Mouse (Mus musculus): ENCODE measurements around the gene Lcn2. TPM values are rescaled to one million over a fixed set of nuclear protein-coding genes. Genes with fewer than 3 reads are reported as not detected.

The Lcn2 gene
- polyA plus RNA-seq, 1 experiment from 2014 or later: 1.8 TPM

DNA sequence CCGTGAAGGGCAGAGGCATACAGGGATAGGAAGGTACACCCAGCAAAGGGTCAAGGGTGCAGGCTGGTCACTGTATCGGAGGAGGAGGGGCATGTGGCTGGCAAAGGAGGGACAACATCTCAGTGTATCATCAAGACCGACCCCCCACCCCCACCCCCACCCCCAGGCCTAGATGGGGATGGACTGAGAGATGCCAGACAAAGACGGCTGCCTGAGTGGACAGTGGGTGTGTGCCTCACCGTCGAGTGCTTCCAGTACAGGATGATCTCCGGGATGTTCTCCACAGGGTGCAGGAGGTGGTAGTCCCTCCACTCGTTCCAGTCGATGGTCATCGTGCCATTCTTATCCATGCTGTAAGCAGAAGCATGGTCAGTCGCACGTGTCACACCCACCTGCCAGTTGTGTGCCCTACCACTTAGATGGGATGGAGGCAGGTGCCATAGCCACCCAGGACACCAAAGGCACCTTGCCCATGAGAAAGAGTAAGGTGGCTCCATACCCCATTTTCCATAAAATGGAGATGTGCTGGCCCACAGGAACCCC is 32.1 kb upstream of the Lcn2 start:
- Histone ChIP-seq H3K36me3 (ENCODE audit: control insufficient read depth, insufficient read depth, low read length) (peaks cover 60% of the 10 kb centered on the region), H3K4me1 (ENCODE audit: control insufficient read depth in 2 of 2, insufficient read depth in 2 of 2, low read length in 2 of 2) (peaks cover 13 to 33% of the 10 kb centered on the region in 2 experiments), H3K27ac (replicated peaks in 1 of 2; ENCODE audit: control insufficient read depth in 1 of 2, insufficient read depth in 1 of 2, low read depth in 2 of 2, low read length in 2 of 2) (no peak overlapping the region), H3K4me2 (ENCODE audit: low read length) (no peak overlapping the region), H3K9me3 (ENCODE audit: control insufficient read depth, low read length) (no peaks in the 10 kb centered on the region), H3K4me3 (ENCODE audit: control insufficient read depth in 1 of 2, insufficient read depth in 1 of 2, low read depth in 1 of 2, low read length in 2 of 2) (no peak overlapping the region), H3K27me3 (ENCODE audit: control insufficient read depth, insufficient read depth, low read length) (no peaks in the 10 kb centered on the region), H3K9ac (ENCODE audit: low read length) (no peak overlapping the region)
- ATAC-seq (ENCODE audit: insufficient number of reproducible peaks, insufficient read depth, low FRiP score, low read depth): no peak
- WGBS: 79% methylated on average over 12 of the region's 12 CpGs

DNA sequence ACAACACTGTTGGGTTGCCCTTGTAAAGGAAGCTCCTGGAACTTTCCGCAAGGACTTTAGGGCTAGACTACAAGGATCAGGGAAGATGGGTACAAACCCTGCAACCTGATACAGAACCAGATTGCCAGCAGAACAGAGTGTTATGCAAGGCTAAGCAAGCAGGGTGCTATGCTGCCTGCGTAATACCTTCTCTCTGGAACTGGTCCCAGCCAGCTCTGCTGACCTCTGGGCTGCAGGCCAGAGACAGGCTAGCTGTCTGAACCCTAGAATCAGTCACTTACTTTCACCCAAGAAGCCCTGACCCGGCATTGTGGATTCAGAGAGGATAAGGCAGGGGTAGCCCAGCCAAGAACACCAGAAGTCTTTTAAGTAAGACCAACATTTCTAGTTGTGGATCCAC is 31.3 kb upstream of the Lcn2 start:
- H3K27ac ChIP-seq (replicated peaks in 1 of 2; ENCODE audit: control insufficient read depth in 1 of 2, insufficient read depth in 1 of 2, low read depth in 2 of 2, low read length in 2 of 2): no peak overlapping the region
- H3K4me2 ChIP-seq (ENCODE audit: low read length): no peak overlapping the region
- no peak overlapping the region for H3K9ac ChIP-seq (ENCODE audit: low read length)
- WGBS: 82% methylated on average over 3 of the region's 3 CpGs
- H3K27me3 ChIP-seq (ENCODE audit: control insufficient read depth, insufficient read depth, low read length): no peaks in the 10 kb centered on the region
- no peaks in the 10 kb centered on the region for H3K9me3 ChIP-seq (ENCODE audit: control insufficient read depth, low read length)
- no peak for ATAC-seq (ENCODE audit: insufficient number of reproducible peaks, insufficient read depth, low FRiP score, low read depth)
- peaks cover 10 to 27% of the 10 kb centered on the region in 2 experiments for H3K4me1 ChIP-seq (ENCODE audit: control insufficient read depth in 2 of 2, insufficient read depth in 2 of 2, low read length in 2 of 2)
- H3K36me3 ChIP-seq (ENCODE audit: control insufficient read depth, insufficient read depth, low read length): peaks cover 67% of the 10 kb centered on the region
- no peak overlapping the region for H3K4me3 ChIP-seq (ENCODE audit: control insufficient read depth in 1 of 2, insufficient read depth in 1 of 2, low read depth in 1 of 2, low read length in 2 of 2)

DNA sequence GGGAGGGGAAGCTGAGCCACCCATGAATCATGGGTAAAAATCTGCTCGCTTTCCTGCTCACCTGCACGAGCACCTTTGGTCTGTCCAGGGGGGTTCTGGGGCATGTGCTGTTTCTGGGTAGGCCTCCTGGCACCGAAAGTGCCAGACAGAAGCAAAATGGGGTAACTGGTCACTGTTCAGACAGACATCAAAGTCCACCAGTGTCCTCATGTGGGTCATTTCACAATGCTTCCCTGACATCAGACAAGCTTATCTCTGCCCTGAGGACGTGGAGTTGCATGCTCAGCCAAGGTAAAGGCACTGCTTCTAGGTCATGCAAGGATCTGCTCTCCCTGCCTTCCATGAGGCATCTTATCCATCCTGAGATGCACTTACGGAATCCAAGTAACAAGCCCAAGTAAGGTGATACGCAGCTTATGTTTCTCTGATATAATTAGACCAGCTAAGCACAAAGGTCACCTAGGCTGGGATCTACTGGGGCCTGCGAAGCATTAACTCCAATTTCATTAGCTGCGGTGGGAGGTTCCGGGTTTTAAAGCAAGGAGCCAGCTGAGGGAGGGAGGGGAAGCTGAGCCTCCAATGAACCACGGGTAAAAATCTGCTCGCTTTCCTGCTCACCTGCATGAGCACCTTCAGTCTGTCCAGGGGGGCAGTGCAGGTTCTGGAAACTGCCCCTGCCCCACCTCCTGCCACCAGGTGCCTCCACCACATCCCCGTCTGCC is 30.5 kb upstream of the Lcn2 start:
- 85% methylated on average over 12 of the region's 12 CpGs for WGBS

DNA sequence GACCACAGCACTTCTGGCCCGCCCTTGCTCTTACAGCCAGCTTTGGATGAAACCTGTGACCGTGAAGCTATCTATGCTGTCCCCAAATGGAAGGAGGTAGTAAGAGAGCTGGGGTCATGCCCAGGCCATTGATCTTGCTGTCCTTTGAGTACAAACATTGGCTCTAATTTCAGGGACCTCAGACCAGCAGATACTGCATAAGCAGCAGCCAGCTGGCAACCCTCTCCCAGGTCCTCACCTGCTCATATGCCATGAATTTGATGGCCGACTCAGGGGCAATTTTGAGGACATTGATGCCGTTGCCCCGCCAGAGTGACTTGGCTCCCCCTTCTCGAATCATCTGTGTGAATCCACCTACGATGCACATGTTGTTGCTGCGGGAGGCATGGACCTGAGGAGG is 29.4 kb upstream of the Lcn2 start:
- Histone ChIP-seq H3K36me3 (ENCODE audit: control insufficient read depth, insufficient read depth, low read length) (peaks cover 74% of the 10 kb centered on the region), H3K27ac (replicated peaks in 1 of 2; ENCODE audit: control insufficient read depth in 1 of 2, insufficient read depth in 1 of 2, low read depth in 2 of 2, low read length in 2 of 2) (no peak overlapping the region), H3K9me3 (ENCODE audit: control insufficient read depth, low read length) (no peaks in the 10 kb centered on the region), H3K9ac (ENCODE audit: low read length) (no peak overlapping the region), H3K4me1 (ENCODE audit: control insufficient read depth in 2 of 2, insufficient read depth in 2 of 2, low read length in 2 of 2) (peaks cover 4 to 10% of the 10 kb centered on the region in 2 experiments; a peak in 3 of 4 replicates), H3K27me3 (ENCODE audit: control insufficient read depth, insufficient read depth, low read length) (no peaks in the 10 kb centered on the region), H3K4me3 (ENCODE audit: control insufficient read depth in 1 of 2, insufficient read depth in 1 of 2, low read depth in 1 of 2, low read length in 2 of 2) (no peak overlapping the region), H3K4me2 (ENCODE audit: low read length) (no peak overlapping the region)
- ATAC-seq (ENCODE audit: insufficient number of reproducible peaks, insufficient read depth, low FRiP score, low read depth): no peak
- 95% methylated on average over 8 of the region's 8 CpGs for WGBS

More for the DNA sequence above, 30.5 kb upstream of the Lcn2 start:
- Histone ChIP-seq H3K9me3 (ENCODE audit: control insufficient read depth, low read length) (no peaks in the 10 kb centered on the region), H3K36me3 (ENCODE audit: control insufficient read depth, insufficient read depth, low read length) (peaks cover 74% of the 10 kb centered on the region), H3K4me1 (ENCODE audit: control insufficient read depth in 2 of 2, insufficient read depth in 2 of 2, low read length in 2 of 2) (peaks cover 9 to 21% of the 10 kb centered on the region in 2 experiments), H3K4me2 (ENCODE audit: low read length) (no peak overlapping the region), H3K27ac (replicated peaks in 1 of 2; ENCODE audit: control insufficient read depth in 1 of 2, insufficient read depth in 1 of 2, low read depth in 2 of 2, low read length in 2 of 2) (no peak overlapping the region), H3K9ac (ENCODE audit: low read length) (no peak overlapping the region), H3K4me3 (ENCODE audit: control insufficient read depth in 1 of 2, insufficient read depth in 1 of 2, low read depth in 1 of 2, low read length in 2 of 2) (no peak overlapping the region), H3K27me3 (ENCODE audit: control insufficient read depth, insufficient read depth, low read length) (no peaks in the 10 kb centered on the region)
- ATAC-seq (ENCODE audit: insufficient number of reproducible peaks, insufficient read depth, low FRiP score, low read depth): no peak

DNA sequence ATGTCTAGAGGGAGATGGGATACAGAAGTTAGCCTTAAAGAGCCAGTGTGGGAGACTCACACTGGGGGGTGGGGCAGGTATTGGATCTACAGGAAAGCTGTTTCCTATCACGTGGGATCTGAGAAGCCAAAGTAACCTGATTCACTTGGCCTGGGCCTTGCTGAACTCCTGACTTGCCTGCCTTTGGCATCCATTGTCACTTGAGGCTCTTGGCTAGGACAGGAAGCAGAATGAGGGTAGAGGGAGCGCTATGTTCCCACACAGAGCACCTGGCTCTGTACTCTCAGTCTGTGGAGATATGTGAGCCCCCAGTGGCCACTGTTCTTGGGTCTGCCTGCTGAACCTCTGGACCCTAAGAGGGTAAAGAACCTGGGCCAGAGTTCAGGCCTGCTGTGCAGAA is 28.5 kb upstream of the Lcn2 start:
- no peak overlapping the region for H3K27ac ChIP-seq (replicated peaks in 1 of 2; ENCODE audit: control insufficient read depth in 1 of 2, insufficient read depth in 1 of 2, low read depth in 2 of 2, low read length in 2 of 2)
- H3K4me2 ChIP-seq (ENCODE audit: low read length): no peak overlapping the region
- WGBS: 81% methylated on average over 2 of the region's 2 CpGs
- peaks cover 0 to under 1% of the 10 kb centered on the region in 2 experiments; a peak in 2 of 4 replicates for H3K4me1 ChIP-seq (ENCODE audit: control insufficient read depth in 2 of 2, insufficient read depth in 2 of 2, low read length in 2 of 2)
- no peak overlapping the region for H3K4me3 ChIP-seq (ENCODE audit: control insufficient read depth in 1 of 2, insufficient read depth in 1 of 2, low read depth in 1 of 2, low read length in 2 of 2)
- H3K36me3 ChIP-seq (ENCODE audit: control insufficient read depth, insufficient read depth, low read length): peaks cover 74% of the 10 kb centered on the region
- no peaks in the 10 kb centered on the region for H3K9me3 ChIP-seq (ENCODE audit: control insufficient read depth, low read length)
- no peak for ATAC-seq (ENCODE audit: insufficient number of reproducible peaks, insufficient read depth, low FRiP score, low read depth)
- H3K9ac ChIP-seq (ENCODE audit: low read length): no peak overlapping the region
- no peaks in the 10 kb centered on the region for H3K27me3 ChIP-seq (ENCODE audit: control insufficient read depth, insufficient read depth, low read length)

DNA sequence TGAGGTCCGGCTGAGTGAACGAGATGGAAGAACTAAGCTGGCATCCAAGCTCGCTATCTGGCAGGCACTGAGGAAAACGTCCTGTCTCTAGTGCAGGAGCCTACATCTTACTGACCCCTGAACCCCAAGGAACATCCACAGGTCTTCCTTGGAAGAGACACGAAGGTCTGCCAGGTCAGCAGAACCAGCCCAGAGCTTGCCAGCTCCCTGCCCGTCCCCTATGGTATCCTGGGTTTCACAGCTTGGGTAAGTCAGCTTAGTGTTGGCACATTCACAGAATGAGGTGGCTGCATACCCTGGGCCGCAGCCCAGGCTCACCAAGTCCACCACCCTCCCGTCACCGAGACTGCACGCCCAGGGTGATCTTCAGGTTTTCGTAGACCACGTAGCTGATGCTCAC is 27.7 kb upstream of the Lcn2 start:
- Histone ChIP-seq H3K36me3 (ENCODE audit: control insufficient read depth, insufficient read depth, low read length) (peaks cover 71% of the 10 kb centered on the region), H3K4me1 (ENCODE audit: control insufficient read depth in 2 of 2, insufficient read depth in 2 of 2, low read length in 2 of 2) (no peaks in the 10 kb centered on the region), H3K4me3 (ENCODE audit: control insufficient read depth in 1 of 2, insufficient read depth in 1 of 2, low read depth in 1 of 2, low read length in 2 of 2) (no peak overlapping the region), H3K27me3 (ENCODE audit: control insufficient read depth, insufficient read depth, low read length) (no peaks in the 10 kb centered on the region), H3K4me2 (ENCODE audit: low read length) (no peak overlapping the region), H3K9ac (ENCODE audit: low read length) (no peak overlapping the region), H3K27ac (replicated peaks in 1 of 2; ENCODE audit: control insufficient read depth in 1 of 2, insufficient read depth in 1 of 2, low read depth in 2 of 2, low read length in 2 of 2) (no peak overlapping the region), H3K9me3 (ENCODE audit: control insufficient read depth, low read length) (no peaks in the 10 kb centered on the region)
- no peak for ATAC-seq (ENCODE audit: insufficient number of reproducible peaks, insufficient read depth, low FRiP score, low read depth)
- WGBS: 94% methylated on average over 12 of the region's 12 CpGs

DNA sequence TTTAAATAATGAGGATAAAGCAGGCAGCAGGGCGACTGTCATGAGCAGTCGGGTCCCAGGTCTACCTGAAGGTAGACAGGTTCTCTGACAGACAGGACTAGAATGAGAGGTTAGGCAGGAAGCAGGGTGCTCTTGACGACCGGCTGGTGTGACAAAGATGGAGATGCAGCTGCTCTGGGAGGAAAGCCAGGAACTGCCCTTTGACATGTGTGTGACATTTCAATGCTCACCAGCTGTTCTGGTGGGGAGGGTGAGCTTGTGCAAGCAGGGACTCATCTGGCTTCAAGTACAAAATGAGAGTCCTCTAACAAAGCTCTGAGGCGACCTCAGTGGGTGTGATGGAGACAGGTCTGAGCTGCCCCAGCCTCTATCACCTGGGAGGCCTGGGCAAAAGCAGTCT is 25.9 kb upstream of the Lcn2 start:
- H3K4me1 ChIP-seq (ENCODE audit: control insufficient read depth in 2 of 2, insufficient read depth in 2 of 2, low read length in 2 of 2): no peaks in the 10 kb centered on the region
- H3K27me3 ChIP-seq (ENCODE audit: control insufficient read depth, insufficient read depth, low read length): no peaks in the 10 kb centered on the region
- no peak overlapping the region for H3K27ac ChIP-seq (replicated peaks in 1 of 2; ENCODE audit: control insufficient read depth in 1 of 2, insufficient read depth in 1 of 2, low read depth in 2 of 2, low read length in 2 of 2)
- H3K36me3 ChIP-seq (ENCODE audit: control insufficient read depth, insufficient read depth, low read length): peaks cover 52% of the 10 kb centered on the region
- 59% methylated on average over 5 of the region's 5 CpGs for WGBS
- no peak overlapping the region for H3K4me3 ChIP-seq (ENCODE audit: control insufficient read depth in 1 of 2, insufficient read depth in 1 of 2, low read depth in 1 of 2, low read length in 2 of 2)
- ATAC-seq (ENCODE audit: insufficient number of reproducible peaks, insufficient read depth, low FRiP score, low read depth): no peak
- no peaks in the 10 kb centered on the region for H3K9me3 ChIP-seq (ENCODE audit: control insufficient read depth, low read length)
- H3K9ac ChIP-seq (ENCODE audit: low read length): no peak overlapping the region
- H3K4me2 ChIP-seq (ENCODE audit: low read length): no peak overlapping the region

Measured in heart, embryonic 14.5 days (tissue).